Mouse (Mus musculus): ENCODE results near the gene Ptpn6. TPM values are rescaled to one million over a fixed set of nuclear protein-coding genes. Genes with fewer than 3 reads are reported as not detected.

Gene Ptpn6
- polyA plus RNA-seq, 1 experiment, result 281 TPM

- WGBS, result 54% methylated on average over 3 of the region's 3 CpGs
Measured at GRCm38 (mm10) chr6:124702784-124703103, 35.8 kb downstream of the Ptpn6 start.

GRCm38 (mm10) chr6:124702102-124702783, 36.3 kb downstream of the Ptpn6 start:
- DNase-seq (ENCODE audit: low read depth in 1 of 2, low spot score in 2 of 2), result no peak
- H3K4me3 ChIP-seq (ENCODE audit: extremely low read depth, insufficient read depth, insufficient read length), result no peak overlapping the region
- TF ChIP-seq POLR2A (IDR thresholded peaks at IDR 0.05; ENCODE audit: low read depth, low read length) (no peak), CTCF (IDR thresholded peaks at IDR 0.05; ENCODE audit: extremely low read depth, insufficient read depth, insufficient read length, insufficient replicate concordance) (no peak)
- 91% methylated on average over 17 of the region's 17 CpGs for WGBS
- H3K27me3 ChIP-seq (ENCODE audit: control insufficient read depth, insufficient read depth, low read length), result no peaks in the 10 kb centered on the region
- no peaks in the 10 kb centered on the region; the same call in 1 of the 2 replicates for H3K4me1 ChIP-seq (ENCODE audit: control insufficient read depth, insufficient read depth, insufficient read length)
- H3K36me3 ChIP-seq (ENCODE audit: control insufficient read depth, insufficient read depth, low read length), result peaks cover 22% of the 10 kb centered on the region
- H3K27ac ChIP-seq (ENCODE audit: insufficient read depth, low read length), result no peak overlapping the region

More at GRCm38 (mm10) chr6:124702784-124703103, 35.8 kb downstream of the Ptpn6 start:
- Histone ChIP-seq H3K27ac (ENCODE audit: insufficient read depth, low read length) (no peak overlapping the region), H3K4me1 (ENCODE audit: control insufficient read depth, insufficient read depth, insufficient read length) (no peaks in the 10 kb centered on the region; the same call in 1 of the 2 replicates), H3K36me3 (ENCODE audit: control insufficient read depth, insufficient read depth, low read length) (peaks cover 22% of the 10 kb centered on the region), H3K4me3 (ENCODE audit: extremely low read depth, insufficient read depth, insufficient read length) (no peak overlapping the region), H3K27me3 (ENCODE audit: control insufficient read depth, insufficient read depth, low read length) (no peaks in the 10 kb centered on the region)
- DNase-seq (ENCODE audit: low read depth in 1 of 2, low spot score in 2 of 2), result peak; percentile 51 to 79
- TF ChIP-seq POLR2A (IDR thresholded peaks at IDR 0.05; ENCODE audit: low read depth, low read length) (no peak), CTCF (IDR thresholded peaks at IDR 0.05; ENCODE audit: extremely low read depth, insufficient read depth, insufficient read length, insufficient replicate concordance) (peak; percentile 71; the same call in 1 of the 2 replicates)

DNA sequence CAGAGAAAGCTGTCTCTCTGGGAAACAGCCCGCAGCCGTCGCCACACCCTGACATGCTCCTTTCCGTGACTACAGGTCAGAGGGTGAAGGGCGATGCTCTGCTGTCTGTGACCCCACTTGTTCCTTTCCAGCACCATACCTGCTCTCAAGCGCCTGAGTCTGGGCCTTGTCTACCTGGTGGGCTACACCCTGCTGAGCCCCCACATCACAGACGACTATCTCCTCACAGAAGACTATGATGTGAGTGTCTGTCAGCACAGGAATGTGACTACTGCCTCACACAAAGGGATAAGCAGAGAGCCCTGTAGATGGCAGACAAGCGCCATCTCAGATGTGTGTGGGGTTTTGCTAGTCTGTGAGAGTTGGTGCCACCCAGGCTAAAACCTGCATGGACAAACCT, 37.2 kb downstream of the Ptpn6 start:
- Histone ChIP-seq H3K27me3 (ENCODE audit: control insufficient read depth, insufficient read depth, low read length) (no peaks in the 10 kb centered on the region), H3K4me3 (ENCODE audit: extremely low read depth, insufficient read depth, insufficient read length) (no peak overlapping the region), H3K27ac (ENCODE audit: insufficient read depth, low read length) (no peak overlapping the region), H3K36me3 (ENCODE audit: control insufficient read depth, insufficient read depth, low read length) (peaks cover 22% of the 10 kb centered on the region), H3K4me1 (ENCODE audit: control insufficient read depth, insufficient read depth, insufficient read length) (no peaks in the 10 kb centered on the region; the same call in 1 of the 2 replicates)
- TF ChIP-seq CTCF (IDR thresholded peaks at IDR 0.05; ENCODE audit: extremely low read depth, insufficient read depth, insufficient read length, insufficient replicate concordance) (peak; percentile 15; the same call in 1 of the 2 replicates), POLR2A (IDR thresholded peaks at IDR 0.05; ENCODE audit: low read depth, low read length) (no peak)
- 95% methylated on average over 8 of the region's 8 CpGs for WGBS
- DNase-seq (ENCODE audit: low read depth in 1 of 2, low spot score in 2 of 2), result peak in 1 of 2 experiments; percentile 50

DNA sequence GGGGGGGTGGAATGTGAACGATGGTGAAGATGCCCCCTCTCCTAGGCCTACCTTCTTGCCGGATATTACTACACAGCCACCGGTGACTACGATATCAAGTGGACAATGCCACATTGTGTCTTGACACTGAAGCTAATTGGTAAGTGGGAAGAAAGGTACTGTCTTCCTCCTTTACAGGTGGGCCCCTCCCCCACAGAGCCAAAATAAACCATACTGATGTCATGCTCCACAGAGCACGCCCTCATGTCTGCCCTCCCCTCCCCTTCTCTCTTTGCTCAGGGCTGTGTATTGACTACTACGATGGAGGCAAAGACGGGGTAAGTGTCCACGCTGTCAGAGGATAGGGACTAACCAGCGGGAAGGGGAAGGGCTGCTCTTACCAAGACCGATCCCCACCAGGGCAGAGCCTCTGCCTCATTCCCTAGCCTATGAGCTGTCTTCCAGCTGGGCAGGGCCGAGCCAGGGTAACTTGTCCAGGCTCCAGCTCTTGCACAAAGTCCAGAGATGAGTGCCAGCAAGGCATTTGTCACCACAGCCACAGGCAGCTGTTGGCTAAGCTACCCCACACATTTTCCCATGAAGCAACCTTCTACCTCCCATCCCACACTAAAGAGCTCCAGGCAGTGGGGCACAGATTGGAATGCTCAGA, 38.4 kb downstream of the Ptpn6 start:
- no peak for TF ChIP-seq POLR2A (IDR thresholded peaks at IDR 0.05; ENCODE audit: low read depth, low read length)
- no peak for TF ChIP-seq CTCF (IDR thresholded peaks at IDR 0.05; ENCODE audit: extremely low read depth, insufficient read depth, insufficient read length, insufficient replicate concordance)
- peaks cover 19% of the 10 kb centered on the region for H3K36me3 ChIP-seq (ENCODE audit: control insufficient read depth, insufficient read depth, low read length)
- DNase-seq (ENCODE audit: low read depth in 1 of 2, low spot score in 2 of 2), result no peak
- H3K27ac ChIP-seq (ENCODE audit: insufficient read depth, low read length), result no peak overlapping the region
- H3K4me1 ChIP-seq (ENCODE audit: control insufficient read depth, insufficient read depth, insufficient read length), result no peaks in the 10 kb centered on the region; the same call in 1 of the 2 replicates
- WGBS, result 87% methylated on average over 11 of the region's 11 CpGs
- no peaks in the 10 kb centered on the region for H3K27me3 ChIP-seq (ENCODE audit: control insufficient read depth, insufficient read depth, low read length)
- H3K4me3 ChIP-seq (ENCODE audit: extremely low read depth, insufficient read depth, insufficient read length), result no peak overlapping the region

DNA sequence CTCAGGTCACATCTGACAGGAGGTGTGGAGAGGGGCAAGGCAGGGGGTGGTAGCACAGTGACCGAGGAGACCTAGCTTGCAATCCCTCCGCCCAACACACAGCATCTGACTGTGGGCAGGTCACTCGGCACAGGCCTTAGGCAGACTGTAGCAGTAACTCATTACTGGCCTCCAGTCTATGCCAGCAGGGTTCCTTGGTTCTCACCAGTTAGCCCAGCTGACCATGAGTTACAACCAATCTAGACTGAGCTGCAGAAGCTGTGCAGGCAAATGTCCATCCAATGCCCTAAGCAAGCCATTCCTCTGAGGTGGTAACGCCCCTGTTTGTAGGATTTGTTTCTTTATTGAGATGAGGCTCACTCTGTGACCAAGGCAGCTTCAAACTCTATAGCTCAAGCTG, 39.1 kb downstream of the Ptpn6 start:
- no peak overlapping the region for H3K4me3 ChIP-seq (ENCODE audit: extremely low read depth, insufficient read depth, insufficient read length)
- no peaks in the 10 kb centered on the region for H3K27me3 ChIP-seq (ENCODE audit: control insufficient read depth, insufficient read depth, low read length)
- TF ChIP-seq CTCF (IDR thresholded peaks at IDR 0.05; ENCODE audit: extremely low read depth, insufficient read depth, insufficient read length, insufficient replicate concordance) (no peak), POLR2A (IDR thresholded peaks at IDR 0.05; ENCODE audit: low read depth, low read length) (no peak)
- peaks cover 13% of the 10 kb centered on the region for H3K36me3 ChIP-seq (ENCODE audit: control insufficient read depth, insufficient read depth, low read length)
- no peak for DNase-seq (ENCODE audit: low read depth in 1 of 2, low spot score in 2 of 2)
- WGBS, result 91% methylated on average over 4 of the region's 4 CpGs
- H3K27ac ChIP-seq (ENCODE audit: insufficient read depth, low read length), result no peak overlapping the region
- H3K4me1 ChIP-seq (ENCODE audit: control insufficient read depth, insufficient read depth, insufficient read length), result no peaks in the 10 kb centered on the region; the same call in 1 of the 2 replicates

GRCm38 (mm10) chr6:124698751-124699150, 39.8 kb downstream of the Ptpn6 start:
- TF ChIP-seq POLR2A (IDR thresholded peaks at IDR 0.05; ENCODE audit: low read depth, low read length), result no peak
- no peak for TF ChIP-seq CTCF (IDR thresholded peaks at IDR 0.05; ENCODE audit: extremely low read depth, insufficient read depth, insufficient read length, insufficient replicate concordance)
- no peak overlapping the region for H3K27ac ChIP-seq (ENCODE audit: insufficient read depth, low read length)
- DNase-seq (ENCODE audit: low read depth in 1 of 2, low spot score in 2 of 2), result no peak

More at GRCm38 (mm10) chr6:124698751-124699150, 39.8 kb downstream of the Ptpn6 start:
- Histone ChIP-seq H3K27me3 (ENCODE audit: control insufficient read depth, insufficient read depth, low read length) (no peaks in the 10 kb centered on the region), H3K36me3 (ENCODE audit: control insufficient read depth, insufficient read depth, low read length) (peaks cover 9% of the 10 kb centered on the region), H3K4me3 (ENCODE audit: extremely low read depth, insufficient read depth, insufficient read length) (no peak overlapping the region), H3K4me1 (ENCODE audit: control insufficient read depth, insufficient read depth, insufficient read length) (no peaks in the 10 kb centered on the region; the same call in 1 of the 2 replicates)
- 93% methylated on average over 6 of the region's 6 CpGs for WGBS

Data from spleen, adult 2 months (tissue).